Mouse (Mus musculus) testis, postnatal 14 days (tissue): Measurements from ENCODE around the gene Elovl3.
"Not testable (repeated sequence)": the region's sequence is repeated elsewhere in the genome, so short reads cannot be mapped to it uniquely, and the experiment has no call there.

ENCODE experiments used
- DNase-seq: peaks from one replicate; pipeline ENCODE4 v3.0.0; 2021; ENCODE audit warnings: low spot score

Elovl3 gene

DNA sequence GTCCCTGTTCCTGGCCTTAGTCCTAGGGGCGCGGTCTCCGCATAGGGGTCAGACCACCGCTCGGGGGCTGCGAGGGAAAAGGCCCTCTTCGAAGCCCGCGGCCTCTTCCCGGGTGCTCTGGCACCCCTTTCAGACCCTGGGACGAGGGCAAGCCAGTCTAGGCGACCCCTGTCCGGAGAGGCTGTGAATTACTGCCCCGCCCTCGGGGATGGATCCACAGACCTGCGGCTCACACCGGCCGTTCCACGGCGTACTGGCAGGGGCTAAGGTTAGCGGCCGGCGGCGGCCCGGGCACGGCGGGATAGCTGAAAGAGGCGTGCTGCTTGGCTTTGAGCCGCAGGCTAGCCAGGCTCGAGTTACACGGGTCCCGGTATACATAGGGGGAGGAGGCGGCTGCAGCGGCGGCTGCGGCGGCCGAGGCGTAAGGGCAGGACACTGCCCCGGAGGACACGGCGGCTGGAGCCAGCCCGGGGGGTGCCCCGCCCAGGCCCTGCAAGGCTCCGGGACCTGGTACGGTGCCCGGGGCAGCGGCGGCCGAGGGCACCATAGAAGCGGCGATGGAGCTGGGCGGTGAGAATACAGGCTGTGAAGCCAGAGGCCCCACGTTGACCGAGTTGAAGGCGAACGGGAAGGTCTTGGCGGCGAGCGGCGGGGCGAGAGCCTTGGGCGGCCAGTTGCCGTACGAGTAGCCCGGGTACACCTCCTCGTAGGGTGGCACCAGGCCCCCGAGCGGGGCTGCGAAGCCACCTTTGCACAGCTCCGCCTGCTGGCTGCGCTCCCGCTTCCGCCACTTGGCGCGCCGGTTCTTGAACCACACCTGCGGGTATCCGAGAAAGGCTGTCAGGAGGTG is 4.3 kb downstream of the Elovl3 start:
- DNase-seq = peak; percentile 48

DNA sequence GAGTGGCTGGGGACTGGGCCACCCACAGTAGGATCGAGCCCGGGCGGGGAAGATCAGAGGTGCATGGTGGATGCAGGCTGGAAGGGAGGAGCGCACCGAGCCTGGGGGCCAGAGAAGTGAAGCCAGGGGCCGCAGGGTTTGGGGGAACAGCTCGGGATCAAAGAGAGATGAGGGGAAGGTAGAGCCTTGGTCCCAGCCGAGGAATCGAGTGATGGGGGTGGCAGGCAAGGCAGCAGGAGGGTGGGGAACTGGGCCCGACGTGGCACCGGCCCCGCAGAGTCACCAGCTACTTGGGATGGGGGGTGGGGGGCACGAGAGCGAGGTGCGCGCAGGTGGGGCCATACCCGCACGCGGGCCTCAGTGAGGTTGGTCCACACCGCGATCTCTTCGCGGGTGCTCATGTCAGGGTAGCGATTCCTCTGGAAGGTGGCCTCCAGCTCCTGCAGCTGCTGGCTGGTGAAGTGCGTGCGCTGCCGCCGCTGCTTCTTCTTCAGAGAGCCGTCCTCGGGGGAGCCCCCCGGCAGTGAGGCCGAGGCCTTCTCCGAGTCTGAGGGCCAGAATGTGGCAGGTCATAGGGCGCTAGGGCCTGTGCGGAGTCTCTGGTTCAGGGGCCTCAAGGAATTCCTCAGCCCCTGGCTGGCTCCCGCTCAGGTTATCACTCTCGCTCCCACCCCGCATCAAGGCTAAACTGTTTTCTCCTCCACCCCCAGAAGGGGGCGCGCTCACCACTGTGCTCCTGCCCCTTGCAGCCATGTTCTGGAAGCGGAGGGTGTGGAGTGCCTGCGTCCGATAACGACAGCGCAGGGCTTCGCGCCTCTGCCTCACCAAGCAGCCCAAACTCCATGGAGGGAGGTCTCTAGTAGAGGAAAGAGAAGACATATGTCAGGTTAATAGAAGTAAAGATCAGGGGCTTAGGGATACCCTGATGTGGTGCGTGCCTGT is 5.2 kb downstream of the Elovl3 start:
- DNase-seq = peak; percentile 76

DNA sequence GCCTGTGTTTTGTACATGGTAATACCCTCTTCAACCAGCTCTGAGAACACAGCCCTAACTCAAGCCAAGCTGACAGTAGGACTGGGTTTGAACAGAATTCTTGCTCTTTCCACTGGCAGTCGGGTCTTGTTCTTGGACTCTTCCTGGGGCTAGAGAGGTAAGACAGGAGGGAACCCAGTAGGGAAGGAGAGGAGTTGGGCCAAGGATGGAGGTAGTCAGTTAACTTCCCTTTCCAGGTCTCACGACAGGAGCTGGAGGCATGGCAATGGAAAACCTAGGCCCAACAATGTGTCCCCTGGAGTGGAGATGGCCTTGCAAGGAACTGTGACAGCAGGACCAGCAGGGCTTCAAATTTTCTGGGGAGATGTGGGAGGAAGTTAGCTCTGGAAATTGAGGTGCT is 8.6 kb downstream of the Elovl3 start:
- DNase-seq = no peak

DNA sequence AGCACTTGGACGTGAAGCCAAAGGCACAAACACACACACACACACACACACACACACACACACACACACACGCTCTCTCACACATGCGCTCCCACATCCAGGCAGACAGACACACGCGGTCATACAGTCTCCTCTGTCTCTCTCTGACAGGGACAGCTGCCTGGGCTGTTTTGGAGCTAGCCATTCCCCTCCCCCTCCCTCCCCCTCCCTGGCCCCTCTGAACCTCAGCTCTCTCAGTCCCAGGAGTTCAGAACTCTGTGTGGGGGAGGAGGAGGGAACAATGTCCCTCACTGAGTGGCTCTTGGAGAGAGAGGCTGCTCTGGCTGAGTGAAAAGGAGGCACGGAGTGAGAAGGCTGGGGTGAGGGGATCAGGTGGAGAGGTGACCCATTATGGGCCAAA is 9.4 kb downstream of the Elovl3 start:
- no peak for DNase-seq

DNA sequence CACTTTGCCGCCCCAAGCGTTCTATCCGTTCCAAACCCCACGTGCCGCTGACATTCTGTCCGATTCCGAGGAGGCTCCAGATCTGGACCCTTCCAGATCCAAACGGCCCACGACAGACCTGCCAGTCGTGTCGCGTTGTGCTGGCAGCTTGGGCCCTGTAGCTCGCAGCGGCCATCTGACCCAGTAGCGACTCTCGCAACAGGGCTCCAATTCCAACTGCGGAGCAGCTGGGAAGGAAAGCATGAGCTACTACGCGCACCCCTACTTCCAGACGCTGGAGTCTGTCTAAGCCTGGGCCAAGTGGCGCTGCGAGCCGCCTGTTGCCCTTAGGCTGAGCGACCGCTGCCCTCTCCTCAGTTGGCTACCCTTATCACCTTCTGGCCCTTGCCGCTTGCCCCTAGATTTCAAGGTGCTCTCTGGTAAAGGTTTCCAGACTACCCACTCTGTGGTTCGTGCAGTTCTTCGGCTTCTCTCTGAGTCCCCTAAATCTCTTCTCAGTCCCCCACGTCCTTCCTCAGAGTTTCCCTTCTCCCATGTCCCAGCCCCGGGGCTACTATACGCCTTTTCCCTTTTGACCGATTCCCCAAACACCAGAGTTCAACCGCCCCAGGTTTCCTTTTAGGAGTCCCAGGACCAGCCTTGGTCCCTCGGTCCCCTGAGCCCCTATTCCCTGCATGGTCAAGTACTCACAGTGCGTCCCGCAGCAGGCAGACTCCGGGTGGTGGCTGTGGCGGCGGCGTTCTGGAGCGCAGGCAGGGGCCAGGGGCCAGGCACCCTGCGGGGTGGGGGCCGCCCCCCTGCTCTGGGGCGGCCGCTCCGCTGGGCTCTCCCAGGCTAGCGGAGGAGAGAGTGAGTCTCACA is 16.0 kb downstream of the Elovl3 start, which contains the start of gene Pitx3:
TSS of gene Pitx3 (minus strand) at position 816 of the 861 bp plus-strand sequence.
- DNase-seq = no peak

DNA sequence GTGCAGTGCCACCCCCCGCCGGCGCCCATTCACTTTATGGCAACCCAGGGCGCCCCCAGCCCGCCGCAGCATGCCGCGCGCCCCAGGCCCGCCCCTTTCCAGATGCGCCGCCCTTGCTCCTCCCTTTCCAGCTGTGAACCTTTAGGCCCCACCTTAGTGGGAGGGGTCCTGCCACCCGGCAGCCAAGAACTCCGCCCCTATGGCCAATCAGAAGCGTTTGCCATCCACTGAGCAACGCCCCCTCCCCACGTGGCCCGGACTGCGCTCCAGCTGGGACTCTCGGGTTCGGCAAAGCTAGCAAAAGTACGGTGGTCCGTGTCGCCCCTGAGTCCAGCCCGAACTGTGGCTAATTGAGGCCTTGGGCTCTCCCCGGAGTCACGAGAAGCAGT is 16.7 kb downstream of the Elovl3 start:
- peak; percentile 89 for DNase-seq

DNA sequence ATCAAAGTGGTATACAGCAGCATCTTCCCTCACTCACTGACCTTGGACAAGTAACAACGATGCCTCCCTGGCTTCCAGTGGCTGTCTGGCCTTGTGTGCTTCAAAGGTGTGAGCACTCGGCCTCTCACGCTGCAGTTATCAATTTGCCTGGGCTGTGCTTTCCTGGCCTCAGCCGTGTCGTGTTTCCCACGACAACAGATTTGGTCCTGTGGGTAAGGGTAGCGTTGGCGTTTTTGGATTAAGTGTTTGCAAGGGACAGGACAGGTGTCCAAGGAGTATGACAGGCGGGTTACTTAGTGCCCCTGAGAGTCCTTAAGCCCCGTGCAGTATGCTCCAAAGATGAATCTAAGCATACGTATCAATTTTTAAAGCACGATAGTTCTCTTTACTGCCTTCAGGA is 17.4 kb downstream of the Elovl3 start:
- DNase-seq = no peak

DNA sequence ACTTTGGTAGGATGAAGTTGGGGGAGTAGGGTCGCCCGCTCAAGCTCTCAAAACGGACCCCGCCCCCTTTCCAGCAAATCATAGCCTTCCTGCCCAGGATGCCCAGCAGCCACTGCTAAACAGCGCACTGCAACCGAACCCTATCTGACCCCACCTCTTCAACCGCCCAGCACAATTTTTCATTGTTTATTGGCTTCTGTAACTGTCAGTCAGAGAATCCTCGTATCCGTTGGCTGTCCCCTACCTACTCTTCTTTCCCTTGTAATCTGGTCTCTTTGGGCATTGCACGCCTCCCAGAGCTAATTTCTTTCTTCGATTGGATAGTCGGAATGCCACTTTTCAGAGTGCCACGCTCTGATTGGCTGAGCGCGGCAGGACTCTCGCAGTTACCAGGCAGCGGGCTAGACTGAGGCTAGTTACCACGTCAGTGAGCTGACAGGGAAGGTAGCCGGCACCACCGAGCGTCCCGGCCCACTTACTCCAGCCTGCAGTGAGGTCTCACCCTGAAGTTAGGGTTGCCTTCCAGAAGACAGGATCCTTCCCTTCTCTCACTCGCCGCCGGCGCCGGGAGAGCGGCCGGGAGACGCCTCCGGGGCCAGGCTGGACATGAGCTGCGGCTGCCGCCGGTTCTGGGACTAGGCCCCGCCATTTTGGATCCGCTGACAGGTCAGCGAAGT is 20.6 kb downstream of the Elovl3 start, which contains the start of gene Gbf1:
TSS of gene Gbf1 (plus strand) at position 383 of the 677 bp plus-strand sequence.
- DNase-seq = peak; percentile 96

DNA sequence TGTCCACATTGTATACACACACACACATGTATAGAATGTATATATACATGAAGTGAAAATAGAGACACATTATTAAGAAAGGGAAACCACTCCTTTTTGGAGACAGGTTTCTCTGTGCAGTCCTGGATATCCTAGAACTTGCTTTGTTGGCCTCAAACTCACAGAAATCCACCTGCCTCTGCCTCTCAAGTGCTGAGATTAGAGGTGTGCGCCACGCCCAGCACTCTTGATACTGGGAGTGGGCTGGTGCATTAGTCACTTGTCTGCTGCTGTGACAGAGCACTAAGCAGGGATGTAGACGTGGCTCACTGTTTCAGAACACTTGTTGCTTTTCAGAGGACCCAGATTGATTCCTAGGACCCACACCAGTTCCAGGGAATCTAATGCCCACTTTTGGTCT is 34.3 kb downstream of the Elovl3 start:
- DNase-seq = no peak

DNA sequence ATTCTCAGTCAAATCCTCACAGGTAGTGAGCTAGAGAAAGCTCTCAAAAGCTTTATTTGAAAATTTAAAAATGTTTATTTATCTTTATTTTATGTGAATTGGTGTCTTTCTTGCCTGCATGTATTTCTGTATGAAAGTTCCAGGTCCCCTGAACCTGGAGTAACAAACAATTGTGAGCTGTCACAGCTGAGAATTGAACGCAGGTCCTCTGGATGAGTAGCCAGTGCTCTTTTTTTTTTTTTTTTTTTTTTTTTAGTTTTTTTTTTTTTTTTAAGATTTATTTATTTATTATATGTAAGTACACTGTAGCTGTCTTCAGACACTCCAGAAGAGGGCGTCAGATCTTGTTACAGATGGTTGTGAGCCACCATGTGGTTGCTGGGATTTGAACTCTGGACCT is 35.5 kb downstream of the Elovl3 start:
- DNase-seq = not testable (repeated sequence)

DNA sequence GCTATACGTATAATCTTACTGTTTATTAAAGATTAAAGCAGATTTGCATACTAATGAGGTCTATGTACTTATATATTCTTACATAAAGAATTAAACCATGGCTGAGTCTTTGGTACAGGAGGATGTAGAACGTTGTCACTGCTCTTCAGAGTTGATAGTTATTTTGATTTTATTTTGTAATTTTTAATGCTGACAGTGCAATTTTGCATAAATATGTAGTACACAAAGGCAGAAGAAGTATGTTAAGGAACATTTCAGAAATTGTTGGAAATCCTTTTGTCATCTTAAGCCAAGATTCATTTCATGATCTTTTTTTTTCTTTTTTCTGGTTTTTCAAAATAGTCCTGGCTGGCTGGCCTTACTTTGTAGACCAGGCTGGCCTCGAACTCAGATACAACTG is 37.7 kb downstream of the Elovl3 start:
- DNase-seq = no peak

DNA sequence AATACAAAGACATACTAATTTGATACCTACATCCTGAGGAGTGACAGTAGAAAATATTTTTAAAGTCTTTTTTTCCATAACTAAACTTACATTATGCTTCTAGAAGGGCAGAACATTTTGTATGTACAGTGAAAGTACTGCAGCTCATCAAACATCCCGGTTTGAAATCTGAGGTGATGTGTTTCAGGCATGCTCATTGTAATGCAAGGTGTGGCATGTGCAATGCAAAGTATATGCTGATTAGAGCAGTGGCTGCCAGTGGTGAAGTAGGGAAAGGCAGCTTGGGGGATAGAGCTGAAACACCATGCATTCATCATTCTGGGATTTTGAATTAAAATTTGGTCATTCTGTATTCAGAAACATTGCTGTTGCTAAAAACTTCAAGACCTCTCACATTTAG is 38.2 kb downstream of the Elovl3 start:
- DNase-seq = no peak

DNA sequence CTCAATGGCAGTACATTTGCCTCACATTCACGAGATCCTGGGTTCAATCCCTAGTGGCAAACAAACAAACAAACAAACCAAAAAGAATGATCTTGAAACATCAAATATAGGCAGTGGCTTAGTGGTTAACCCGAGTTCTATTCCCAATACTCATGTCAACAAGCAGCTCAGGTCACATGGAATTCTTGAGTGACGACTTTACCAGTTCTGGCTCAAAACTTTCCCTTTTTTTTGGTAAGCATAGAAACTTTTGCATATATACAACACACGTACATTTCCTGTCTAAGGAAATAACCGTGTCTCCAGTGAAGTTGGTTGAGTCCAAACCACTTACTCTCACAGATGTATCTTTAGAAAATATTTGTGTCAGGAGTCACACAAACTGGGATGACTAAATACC is 40.8 kb downstream of the Elovl3 start:
- no peak for DNase-seq

DNA sequence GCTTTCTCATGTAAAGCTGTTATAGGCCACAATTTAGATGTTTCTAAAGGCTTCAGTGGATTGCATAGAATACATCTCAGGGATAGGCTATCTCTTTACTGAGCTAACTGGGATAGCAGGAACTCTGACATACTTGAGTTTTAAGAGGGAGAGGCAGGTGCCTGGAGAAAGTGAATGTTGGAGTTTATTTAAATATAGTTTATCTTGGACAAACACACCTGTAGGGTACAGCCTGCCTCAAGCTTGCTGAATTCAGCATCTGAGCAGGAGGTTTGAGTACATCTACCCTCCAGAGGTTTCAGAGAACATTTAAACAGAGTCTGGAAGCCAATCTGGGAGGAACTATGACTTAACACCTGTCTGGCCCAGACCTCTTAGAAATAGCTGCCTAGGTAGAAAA is 43.5 kb downstream of the Elovl3 start:
- no peak for DNase-seq

DNA sequence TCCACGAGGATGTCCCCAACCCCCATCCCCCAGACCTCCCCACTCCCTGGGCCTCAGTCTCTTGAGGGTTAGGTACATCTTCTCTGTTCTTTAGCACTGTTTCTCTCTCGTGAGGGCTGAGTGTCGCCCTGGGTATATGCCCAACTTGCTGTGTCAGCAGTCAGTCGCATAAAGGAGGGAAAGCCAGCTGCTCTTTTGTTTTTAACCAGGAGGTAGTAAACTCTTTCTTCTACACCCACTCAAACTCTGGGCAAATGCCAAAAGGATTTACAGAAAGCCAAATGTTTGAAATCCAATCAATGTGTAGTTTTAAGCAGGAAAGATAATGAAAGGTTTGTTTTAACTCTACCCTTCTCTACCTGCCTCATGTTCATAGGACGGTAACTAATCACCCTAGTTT is 45.3 kb downstream of the Elovl3 start:
- no peak for DNase-seq

DNA sequence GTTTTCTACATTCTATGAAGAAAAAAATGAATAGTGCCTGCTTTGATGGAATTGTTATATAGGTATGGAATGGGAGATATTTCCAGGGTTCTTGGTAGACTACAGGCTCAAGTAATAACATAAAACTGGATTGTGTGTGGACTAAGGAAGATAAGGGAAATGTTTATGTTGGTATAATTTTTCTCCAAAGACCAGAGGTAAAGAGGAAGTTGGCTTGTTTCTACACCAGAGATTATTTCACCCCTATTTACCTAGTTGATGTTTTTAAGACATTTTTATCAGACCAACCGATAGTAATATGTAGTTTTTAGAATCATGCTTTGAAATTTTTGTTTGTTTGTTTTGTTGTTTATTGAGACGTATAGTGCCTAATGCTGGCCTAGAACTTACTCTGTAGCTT is 48.6 kb downstream of the Elovl3 start:
- DNase-seq = no peak

DNA sequence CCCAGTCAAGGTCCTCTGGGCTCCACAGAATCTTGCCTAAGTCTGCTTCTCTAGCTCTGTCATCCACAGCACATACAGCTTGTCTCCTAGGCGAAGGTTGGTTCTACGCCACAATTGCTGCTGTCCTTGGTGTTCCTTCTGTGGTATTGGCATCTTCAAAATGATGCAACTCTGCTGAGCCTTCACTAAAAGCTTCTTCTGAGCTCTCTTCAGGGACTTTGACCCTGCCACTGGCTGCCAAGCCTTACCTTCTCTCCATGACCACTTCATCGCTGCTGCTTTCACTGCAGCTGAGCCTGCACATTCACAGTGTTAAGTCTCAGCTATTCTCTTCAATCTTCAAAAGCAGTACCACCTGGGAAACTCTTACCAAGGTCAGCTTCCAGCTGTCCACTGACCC is 50.5 kb downstream of the Elovl3 start:
- no peak for DNase-seq
